ENCODE assay signal across 13 mouse cellular contexts in the genomic region with DNA sequence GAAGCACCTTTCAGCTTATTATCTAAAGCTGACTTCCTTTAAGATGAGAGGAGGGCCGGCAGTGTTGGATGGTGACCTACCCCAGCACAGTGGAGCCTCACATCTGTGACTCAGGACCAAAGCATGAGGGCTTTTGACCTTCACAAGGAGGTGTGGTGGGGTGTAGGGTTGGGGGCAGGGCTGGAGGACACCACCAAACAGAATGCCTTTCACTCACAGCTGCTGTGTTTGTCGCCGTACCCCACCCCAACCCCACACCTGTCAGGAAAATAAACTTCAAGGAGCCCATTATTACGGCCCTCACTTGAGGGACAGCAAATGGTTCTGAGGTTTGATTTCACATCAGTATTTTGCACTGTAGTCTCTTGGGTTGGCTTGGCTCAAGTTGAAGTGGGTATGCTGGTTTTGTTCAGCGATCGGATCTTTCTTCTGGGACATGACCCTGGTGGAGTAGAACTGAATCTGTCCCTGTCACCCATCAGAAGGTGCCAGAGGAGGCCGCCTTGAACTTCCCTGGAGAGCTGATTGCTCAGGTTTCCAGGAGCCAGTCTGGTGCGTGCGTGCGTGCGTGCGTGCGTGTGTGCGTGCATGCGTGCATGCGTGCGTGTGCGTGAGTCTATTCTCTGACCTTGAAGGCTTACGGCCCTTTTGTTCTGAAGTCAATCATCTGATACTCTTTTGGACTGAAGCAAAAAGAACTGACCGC. TPM values are rescaled to one million over a fixed set of nuclear protein-coding genes. Genes with fewer than 3 reads are reported as not detected.
A peak's percentile ranks its signal among the peaks of the same experiment; 100 is the strongest.
DNase-seq lines count a peak whose midpoint lies in the region; ATAC-seq and TF ChIP-seq lines count a peak whose summit lies in the region.
"Had no signal": no experiment of that assay in that cellular context is flagged by ENCODE, and none has a peak within 500 bp of the region (broad histone marks: within the 10 kb centered on the region; RNA-seq: fewer than 3 reads in every experiment).

No protein-coding gene starts in this region.

- TF ChIP-seq CTCF in heart, postnatal 0 days (IDR thresholded peaks at IDR 0.05; ENCODE audit: low read depth) = no peak
- TF ChIP-seq CTCF in midbrain, postnatal 0 days (IDR thresholded peaks at IDR 0.05) = no peak

- H3K27me3 ChIP-seq in heart, postnatal 0 days (ENCODE audit: control insufficient read depth, insufficient read depth, low read length) = no peaks in the 10 kb centered on the region
- no peaks in the 10 kb centered on the region for H3K27me3 ChIP-seq in midbrain, embryonic 11.5 days (ENCODE audit: control insufficient read depth, insufficient read depth, low read length)
- H3K27me3 ChIP-seq in midbrain, postnatal 0 days (ENCODE audit: insufficient read depth, low read length) = no peaks in the 10 kb centered on the region
- no peaks in the 10 kb centered on the region for H3K27me3 ChIP-seq in midbrain, embryonic 14.5 days (ENCODE audit: control insufficient read depth, insufficient read depth, low read length)
- H3K27me3 ChIP-seq: neural tube, embryonic 12.5 days had no signal

- H3K36me3 ChIP-seq in heart, postnatal 0 days (replicated peaks; ENCODE audit: control insufficient read depth, insufficient read depth, low read length) = no peaks in the 10 kb centered on the region
- no peaks in the 10 kb centered on the region for H3K36me3 ChIP-seq in midbrain, embryonic 11.5 days (ENCODE audit: control insufficient read depth, insufficient read depth, low read length)
- H3K36me3 ChIP-seq in midbrain, postnatal 0 days (ENCODE audit: insufficient read depth, low read length) = no peaks in the 10 kb centered on the region
- no peaks in the 10 kb centered on the region for H3K36me3 ChIP-seq in midbrain, embryonic 14.5 days (ENCODE audit: control insufficient read depth, insufficient read depth, low read length)
- H3K36me3 ChIP-seq: neural tube, embryonic 12.5 days had no signal

- H3K9ac ChIP-seq in heart, postnatal 0 days (replicated peaks; ENCODE audit: low read depth, low read length) = no peak overlapping the region
- H3K9ac ChIP-seq in midbrain, embryonic 11.5 days (ENCODE audit: low read length) = no peak overlapping the region
- H3K9ac ChIP-seq in midbrain, postnatal 0 days (replicated peaks; ENCODE audit: low read length, poor library complexity, severe bottlenecking) = no peak overlapping the region
- H3K9ac ChIP-seq in midbrain, embryonic 14.5 days (replicated peaks; ENCODE audit: low read length) = no peak overlapping the region
- H3K9ac ChIP-seq: neural tube, embryonic 12.5 days had no signal

- no peak overlapping the region for H3K27ac ChIP-seq in heart, postnatal 0 days (ENCODE audit: low read depth)
- H3K27ac ChIP-seq in midbrain, embryonic 11.5 days (ENCODE audit: low read depth, low read length) = no peak overlapping the region
- no peak overlapping the region for H3K27ac ChIP-seq in midbrain, postnatal 0 days (ENCODE audit: low read depth, low read length)
- peak overlapping the region; percentile 21; the same call in 1 of the 2 replicates for H3K27ac ChIP-seq in midbrain, embryonic 14.5 days (replicated peaks; ENCODE audit: low read depth, low read length)
- H3K27ac ChIP-seq: neural tube, embryonic 12.5 days had no signal

- DNase-seq in heart, postnatal 0 days (ENCODE audit: low spot score) = no peak
- DNase-seq in heart, adult 8-10 months (ENCODE audit: low spot score) = no peak
- DNase-seq in midbrain, embryonic 11.5 days (ENCODE audit: low spot score, missing footprints) = no peak
- DNase-seq in midbrain, postnatal 0 days (ENCODE audit: low spot score) = no peak
- peak; percentile 69 for DNase-seq in adrenal gland, postnatal 14 days
- DNase-seq in midbrain, embryonic 14.5 days = no peak
- no peak for DNase-seq in thymus, postnatal 14 days
- no peak for DNase-seq in ovary, postnatal 14 days (ENCODE audit: low spot score)
- DNase-seq: cerebellum, postnatal 36 days; gastrocnemius, postnatal 10 days; lung, postnatal 4 days; thymus, postnatal 4 days had no signal

- H3K9me3 ChIP-seq in heart, postnatal 0 days (replicated peaks; ENCODE audit: control insufficient read depth, low read length) = no peaks in the 10 kb centered on the region
- H3K9me3 ChIP-seq in midbrain, embryonic 11.5 days (ENCODE audit: control insufficient read depth, low read length) = no peaks in the 10 kb centered on the region
- H3K9me3 ChIP-seq in midbrain, postnatal 0 days (ENCODE audit: low read length) = no peaks in the 10 kb centered on the region
- no peaks in the 10 kb centered on the region for H3K9me3 ChIP-seq in midbrain, embryonic 14.5 days (ENCODE audit: control insufficient read depth, low read length)
- H3K9me3 ChIP-seq: neural tube, embryonic 12.5 days had no signal

- H3K4me3 ChIP-seq in heart, postnatal 0 days (ENCODE audit: low read depth, low read length) = no peak overlapping the region
- H3K4me3 ChIP-seq in midbrain, embryonic 11.5 days (ENCODE audit: low read depth, low read length) = no peak overlapping the region
- H3K4me3 ChIP-seq in midbrain, postnatal 0 days (ENCODE audit: low read depth, low read length) = no peak overlapping the region
- no peak overlapping the region for H3K4me3 ChIP-seq in midbrain, embryonic 14.5 days (replicated peaks; ENCODE audit: low read depth, low read length)
- H3K4me3 ChIP-seq: neural tube, embryonic 12.5 days had no signal

- 81% methylated on average over 20 of the region's 20 CpGs for WGBS in heart, postnatal 0 days
- 75% methylated on average over 20 of the region's 20 CpGs for WGBS in midbrain, embryonic 11.5 days
- whole genome bisulfite sequencing in midbrain, postnatal 0 days = 73% methylated on average over 20 of the region's 20 CpGs
- whole genome bisulfite sequencing in midbrain, embryonic 14.5 days = 62% methylated on average over 20 of the region's 20 CpGs

- ATAC-seq in heart, postnatal 0 days (ENCODE audit: insufficient read depth, low read depth) = peak; percentile 72; the same call in 1 of the 2 replicates
- ATAC-seq in midbrain, embryonic 11.5 days (ENCODE audit: low FRiP score) = peak; percentile 33; the same call in 1 of the 2 replicates
- no peak for ATAC-seq in midbrain, postnatal 0 days (ENCODE audit: low FRiP score)
- ATAC-seq in midbrain, embryonic 14.5 days (ENCODE audit: low FRiP score, low TSS enrichment) = no peak

- no peak; the same call in 1 of the 2 replicates for TF ChIP-seq EP300 in heart, postnatal 0 days (IDR thresholded peaks at IDR 0.05; ENCODE audit: low read depth)

- H3K4me2 ChIP-seq in heart, postnatal 0 days (ENCODE audit: low read depth, low read length) = no peak overlapping the region
- H3K4me2 ChIP-seq in midbrain, embryonic 11.5 days = no peak overlapping the region
- no peak overlapping the region for H3K4me2 ChIP-seq in midbrain, postnatal 0 days (ENCODE audit: low read depth, low read length, poor library complexity, severe bottlenecking)
- H3K4me2 ChIP-seq in midbrain, embryonic 14.5 days (ENCODE audit: low read length) = no peak overlapping the region
- H3K4me2 ChIP-seq: neural tube, embryonic 12.5 days had no signal

- H3K4me1 ChIP-seq in heart, postnatal 0 days (ENCODE audit: control insufficient read depth, insufficient read depth) = peaks cover 16% of the 10 kb centered on the region; the same call in 1 of the 2 replicates
- peaks cover 8% of the 10 kb centered on the region for H3K4me1 ChIP-seq in midbrain, embryonic 11.5 days (ENCODE audit: control insufficient read depth, insufficient read depth, low read length)
- H3K4me1 ChIP-seq in midbrain, postnatal 0 days (ENCODE audit: insufficient read depth, low read length) = no peaks in the 10 kb centered on the region; the same call in 1 of the 2 replicates
- H3K4me1 ChIP-seq in midbrain, embryonic 14.5 days (ENCODE audit: control insufficient read depth, insufficient read depth, low read length) = peaks cover 9% of the 10 kb centered on the region

RNA-seq across cellular contexts. Expression of gene Chst11, which starts 51.2 kb away (rescaled TPM):
- 6.6 and 8.9 TPM in 2 replicates for total RNA-seq in heart, postnatal 0 days (2014; rRNA removed; ENCODE audit: low replicate concordance)
- polyA plus RNA-seq in heart, postnatal 0 days (2015; fragmentation: Nextera tagmentation; extraction: Ambion mirVana) = 0.57 and 0.70 TPM in 2 replicates
- total RNA-seq in heart, adult 8-10 months (2022) = 1 to 10 TPM; 2.1 to 3.1 (median 2.7) TPM
- 1.6 and 1.8 TPM in 2 replicates for polyA plus RNA-seq in midbrain, embryonic 11.5 days (2014; fragmentation: Nextera tagmentation; extraction: Ambion mirVana)
- 20.5 and 22.7 TPM in 2 replicates for total RNA-seq in midbrain, postnatal 0 days (2014; rRNA removed)
- 2.6 and 2.8 TPM in 2 replicates for polyA plus RNA-seq in midbrain, postnatal 0 days (2015; fragmentation: Nextera tagmentation; extraction: Ambion mirVana)
- 31.8 and 33.6 TPM in 2 replicates for total RNA-seq in adrenal gland, postnatal 14 days (2021)
- polyA plus RNA-seq in midbrain, embryonic 14.5 days (2014; fragmentation: Nextera tagmentation; extraction: Ambion mirVana) = 4.5 and 5.2 TPM in 2 replicates

Comparison
In these comparisons a context has a peak if more than half of its experiments do, and no peak if none do; other contexts are left out.
1. ATAC-seq: peak in heart, postnatal 0 days (single experiment) and midbrain, embryonic 11.5 days (single experiment); none in midbrain, postnatal 0 days (single experiment) and midbrain, embryonic 14.5 days (single experiment).